Mouse (Mus musculus): ENCODE measurements around the gene Tle2.

DNA sequence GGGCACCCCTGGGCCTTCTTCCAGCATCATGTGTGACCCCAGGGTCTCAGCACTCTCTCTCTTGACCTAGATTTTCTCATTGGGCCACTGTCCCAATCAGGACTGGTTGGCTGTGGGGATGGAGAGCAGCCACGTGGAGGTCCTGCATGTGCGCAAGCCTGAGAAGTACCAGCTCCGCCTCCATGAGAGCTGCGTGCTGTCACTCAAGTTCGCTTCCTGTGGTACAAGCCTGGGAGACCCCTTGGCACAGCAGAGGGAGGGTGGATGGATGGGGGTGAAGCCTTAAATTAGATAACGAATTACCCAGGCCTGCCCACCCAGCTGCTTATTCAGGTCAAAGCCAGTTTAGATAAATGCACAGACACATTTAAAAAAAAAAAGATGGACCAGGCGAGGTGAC lies 14.4 kb downstream of the Tle2 start:
- no peak for TF ChIP-seq CTCF (IDR thresholded peaks at IDR 0.05; ENCODE audit: extremely low read depth, insufficient read depth, low read length)
- TF ChIP-seq POLR2A (IDR thresholded peaks at IDR 0.05; ENCODE audit: extremely low read depth, insufficient read depth, low read length): no peak

All from cortical plate, adult 2 months (tissue).